Mouse (Mus musculus) myocyte (in vitro differentiated cells): Measurements from ENCODE around the gene Vps52. TPM values are rescaled to one million over a fixed set of nuclear protein-coding genes. Genes with fewer than 3 reads are reported as not detected.

Experiments used
- H3K27me3 ChIP-seq: one replicate; pipeline ENCODE4 v1.6.1; 2011; ENCODE audit not compliant: control insufficient read depth, insufficient read depth, insufficient read length
- H3K36me3 ChIP-seq: one replicate; pipeline ENCODE4 v1.6.1; 2011; ENCODE audit not compliant: control insufficient read depth, insufficient read depth
- H3K4me2 ChIP-seq: one replicate; pipeline ENCODE4 v1.6.1; 2011; ENCODE audit warnings: low read depth, control low read depth
- H3K4me3 ChIP-seq: one replicate; pipeline ENCODE4 v1.5.1; 2011; ENCODE audit warnings: mild to moderate bottlenecking, control low read depth, moderate library complexity
- H3K79me2 ChIP-seq: one replicate; pipeline ENCODE4 v1.6.1; 2011; ENCODE audit not compliant: control insufficient read depth, insufficient read depth
- H3ac ChIP-seq: one replicate; pipeline ENCODE4 v1.6.1; 2011; ENCODE audit not compliant: control insufficient read depth, insufficient read length
- CEBPB ChIP-seq: IDR thresholded peaks from 2 replicates; pipeline ENCODE4 v1.6.1; 2011; ENCODE audit warnings: mild to moderate bottlenecking, moderate library complexity; ENCODE audit not compliant: poor library complexity, insufficient read depth, severe bottlenecking
- E2F4 ChIP-seq: IDR thresholded peaks from one replicate; pipeline ENCODE4 v1.6.1; 2011; ENCODE audit warnings: mild to moderate bottlenecking, control low read depth, moderate library complexity; ENCODE audit not compliant: insufficient read depth
- MAX ChIP-seq: IDR thresholded peaks from one replicate; pipeline ENCODE4 v1.6.1; 2011; ENCODE audit warnings: low read depth, mild to moderate bottlenecking, control low read depth
- MYOD1 ChIP-seq, 3 experiments: IDR thresholded peaks; one replicate each; pipeline ENCODE4 v1.6.1; 2011; ENCODE audit warnings: control low read depth in 2 of 3, low read depth in 2 of 3, mild to moderate bottlenecking in 2 of 3, moderate library complexity in 1 of 3; ENCODE audit not compliant: insufficient read length in 2 of 3, control insufficient read depth in 1 of 3
- MYOG ChIP-seq, 3 experiments: IDR thresholded peaks; one replicate each; pipeline ENCODE4 v1.6.1; 2011; ENCODE audit warnings: control low read depth in 2 of 3, low read depth in 2 of 3, mild to moderate bottlenecking in 2 of 3; ENCODE audit not compliant: insufficient read length in 2 of 3, control insufficient read depth in 1 of 3, insufficient read depth in 1 of 3
- POLR2A ChIP-seq: IDR thresholded peaks from one replicate; pipeline ENCODE4 v1.6.1; 2011; ENCODE audit warnings: low read depth, mild to moderate bottlenecking, control low read depth, moderate library complexity; ENCODE audit not compliant: insufficient read length
- POLR2AphosphoS2 ChIP-seq: IDR thresholded peaks from one replicate; pipeline ENCODE4 v1.6.1; 2011; ENCODE audit warnings: low read depth, control low read depth; ENCODE audit not compliant: insufficient read length
- REST ChIP-seq: IDR thresholded peaks from one replicate; pipeline ENCODE4 v1.6.1; 2011; ENCODE audit warnings: mild to moderate bottlenecking, control low read depth, moderate library complexity; ENCODE audit not compliant: insufficient read depth, insufficient read length
- SRF ChIP-seq: IDR thresholded peaks from one replicate; pipeline ENCODE4 v1.6.1; 2011; ENCODE audit warnings: low read depth; ENCODE audit not compliant: control insufficient read depth, insufficient read length
- TCF12 ChIP-seq: IDR thresholded peaks from one replicate; pipeline ENCODE4 v1.6.1; 2011; ENCODE audit warnings: mild to moderate bottlenecking, control low read depth; ENCODE audit not compliant: poor library complexity, insufficient read depth, severe bottlenecking
- TCF3 ChIP-seq: IDR thresholded peaks from one replicate; pipeline ENCODE4 v1.6.1; 2011; ENCODE audit warnings: low read depth, control low read depth; ENCODE audit not compliant: insufficient read length
- USF1 ChIP-seq: IDR thresholded peaks from one replicate; pipeline ENCODE4 v1.6.1; 2011; ENCODE audit warnings: low read depth, mild to moderate bottlenecking, control low read depth, moderate library complexity
- polyA plus RNA-seq: library from polyadenylated mRNA; unstranded; fragments of >200 nt; fragmentation: generic; extraction: Trizol; gene quantifications from one replicate; pipeline ENCODE4 v1.2.1, GENCODE M21; 2012; ENCODE audit warnings: missing spikeins

Gene Vps52
- polyA plus RNA-seq, 1 experiment: 29.9 TPM

GRCm38 (mm10) chr17:33954646-33955554 lies 712 bp upstream of the Vps52 start:
- no peak for TF ChIP-seq POLR2A
- no peak for TF ChIP-seq MYOG (IDR thresholded peaks at IDR 0.05; ENCODE audit: control insufficient read depth in 1 of 3, insufficient read depth in 1 of 3, insufficient read length in 2 of 3, low read depth in 2 of 3)
- TF ChIP-seq MAX: no peak
- TF ChIP-seq TCF12: no peak
- no peak for TF ChIP-seq MYOD1 (IDR thresholded peaks at IDR 0.05; ENCODE audit: control insufficient read depth in 1 of 3, insufficient read length in 2 of 3, low read depth in 2 of 3)
- no peak for TF ChIP-seq POLR2AphosphoS2
- TF ChIP-seq CEBPB: no peak
- no peak for TF ChIP-seq TCF3
- no peak for TF ChIP-seq E2F4
- TF ChIP-seq REST: no peak
- no peak for TF ChIP-seq SRF
- TF ChIP-seq USF1: no peak
- H3K36me3 ChIP-seq: peaks cover 15% of the 10 kb centered on the region
- peak overlapping the region; percentile 81 for H3K4me2 ChIP-seq
- peak overlapping the region; percentile 93 for H3K4me3 ChIP-seq
- H3K27me3 ChIP-seq: no peaks in the 10 kb centered on the region
- H3K79me2 ChIP-seq: peaks cover 29% of the 10 kb centered on the region
- H3ac ChIP-seq: peak overlapping the region; percentile 71

DNA sequence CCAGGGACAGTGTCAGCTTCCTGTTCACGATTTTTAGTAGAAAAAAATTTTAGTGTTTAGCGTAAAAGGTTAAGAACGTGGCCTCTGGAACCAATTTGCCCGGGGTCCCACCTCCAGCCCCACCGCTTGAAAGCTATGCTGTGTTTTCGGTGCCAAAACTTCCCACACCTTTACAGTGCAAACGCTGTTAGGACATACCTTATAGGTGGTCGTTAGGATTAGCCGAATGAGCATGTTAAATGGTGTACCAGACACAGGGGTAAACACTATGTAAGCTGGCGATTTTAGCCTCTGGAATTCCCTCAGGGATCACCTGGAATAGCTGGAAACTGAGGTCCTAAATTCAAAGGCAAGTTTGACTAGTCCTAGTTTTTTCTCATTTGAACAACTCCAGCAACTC lies 724 bp downstream of the Vps52 start:
- Histone ChIP-seq H3K36me3 (peaks cover 15% of the 10 kb centered on the region), H3K27me3 (no peaks in the 10 kb centered on the region), H3ac (peak overlapping the region; percentile 71), H3K4me2 (peak overlapping the region; percentile 100), H3K79me2 (peaks cover 29% of the 10 kb centered on the region), H3K4me3 (peak overlapping the region; percentile 93)
- TF ChIP-seq POLR2AphosphoS2: no peak
- TF ChIP-seq MAX: no peak
- no peak for TF ChIP-seq TCF12
- no peak for TF ChIP-seq TCF3
- no peak for TF ChIP-seq SRF
- no peak for TF ChIP-seq POLR2A
- TF ChIP-seq REST: no peak
- TF ChIP-seq E2F4: no peak
- TF ChIP-seq MYOD1 (IDR thresholded peaks at IDR 0.05; ENCODE audit: control insufficient read depth in 1 of 3, insufficient read length in 2 of 3, low read depth in 2 of 3): no peak
- TF ChIP-seq USF1: no peak
- TF ChIP-seq CEBPB: no peak
- no peak for TF ChIP-seq MYOG (IDR thresholded peaks at IDR 0.05; ENCODE audit: control insufficient read depth in 1 of 3, insufficient read depth in 1 of 3, insufficient read length in 2 of 3, low read depth in 2 of 3)

DNA sequence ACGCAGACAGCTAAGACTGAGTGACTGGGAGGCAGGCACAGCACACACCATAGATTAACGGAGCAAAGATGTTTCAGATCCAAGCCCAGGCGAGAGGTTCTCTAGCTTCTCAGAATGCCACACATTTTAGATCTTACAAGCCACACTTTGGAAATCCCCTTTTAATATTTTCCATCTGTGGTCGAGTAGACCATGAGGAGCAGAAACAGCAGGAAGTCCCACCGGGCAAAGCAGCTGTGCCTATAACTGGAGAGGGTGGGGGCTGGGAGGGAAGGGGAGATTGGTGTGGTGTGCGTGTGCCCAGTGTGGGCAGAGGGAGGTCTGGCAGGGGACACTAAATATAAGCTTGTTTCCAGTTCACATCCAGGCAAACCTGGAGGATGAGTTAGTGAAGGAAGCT lies 1.9 kb downstream of the Vps52 start:
- no peaks in the 10 kb centered on the region for H3K27me3 ChIP-seq
- H3K4me3 ChIP-seq: no peak overlapping the region
- peaks cover 15% of the 10 kb centered on the region for H3K36me3 ChIP-seq
- no peak overlapping the region for H3ac ChIP-seq
- no peak overlapping the region for H3K4me2 ChIP-seq
- no peak for TF ChIP-seq CEBPB
- no peak for TF ChIP-seq TCF12
- no peak for TF ChIP-seq USF1
- TF ChIP-seq SRF: no peak
- TF ChIP-seq E2F4: no peak
- no peak for TF ChIP-seq POLR2A
- no peak for TF ChIP-seq MAX
- TF ChIP-seq REST: no peak
- no peak for TF ChIP-seq MYOG (IDR thresholded peaks at IDR 0.05; ENCODE audit: control insufficient read depth in 1 of 3, insufficient read depth in 1 of 3, insufficient read length in 2 of 3, low read depth in 2 of 3)
- TF ChIP-seq TCF3: no peak
- no peak for TF ChIP-seq MYOD1 (IDR thresholded peaks at IDR 0.05; ENCODE audit: control insufficient read depth in 1 of 3, insufficient read length in 2 of 3, low read depth in 2 of 3)
- TF ChIP-seq POLR2AphosphoS2: no peak
- peaks cover 29% of the 10 kb centered on the region for H3K79me2 ChIP-seq

DNA sequence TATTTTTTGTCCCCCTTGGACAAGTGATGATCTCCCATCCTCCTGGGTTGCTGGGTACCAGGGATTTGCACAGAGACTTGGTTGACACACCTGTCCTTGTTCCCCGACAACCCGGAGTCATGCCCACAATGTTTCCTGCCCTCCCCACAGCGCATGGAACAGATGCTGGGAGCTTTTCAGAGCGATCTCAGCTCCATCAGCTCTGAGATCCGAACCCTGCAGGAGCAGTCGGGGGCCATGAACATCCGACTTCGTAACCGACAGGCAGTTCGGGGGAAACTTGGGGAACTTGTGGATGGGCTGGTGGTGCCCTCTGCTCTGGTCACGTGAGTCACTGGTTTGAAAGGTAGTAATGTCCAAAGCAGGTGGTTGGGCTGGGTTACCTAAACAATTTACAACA lies 2.8 kb downstream of the Vps52 start:
- Histone ChIP-seq H3ac (no peak overlapping the region), H3K4me3 (no peak overlapping the region), H3K36me3 (peaks cover 8% of the 10 kb centered on the region), H3K4me2 (no peak overlapping the region), H3K27me3 (no peaks in the 10 kb centered on the region), H3K79me2 (peaks cover 25% of the 10 kb centered on the region)
- TF ChIP-seq USF1: no peak
- TF ChIP-seq REST: no peak
- TF ChIP-seq SRF: no peak

- no peak overlapping the region for H3K4me3 ChIP-seq
- peaks cover 18% of the 10 kb centered on the region for H3K79me2 ChIP-seq
- H3K4me2 ChIP-seq: no peak overlapping the region
- no peak for TF ChIP-seq TCF3
- TF ChIP-seq SRF: no peak
- TF ChIP-seq MAX: no peak
- TF ChIP-seq E2F4: no peak
- TF ChIP-seq MYOD1 (IDR thresholded peaks at IDR 0.05; ENCODE audit: control insufficient read depth in 1 of 3, insufficient read length in 2 of 3, low read depth in 2 of 3): no peak
- TF ChIP-seq TCF12: no peak
- TF ChIP-seq POLR2A: no peak
- no peak for TF ChIP-seq POLR2AphosphoS2
- peaks cover 5% of the 10 kb centered on the region for H3K36me3 ChIP-seq
- H3ac ChIP-seq: no peak overlapping the region
- H3K27me3 ChIP-seq: no peaks in the 10 kb centered on the region
Measured at GRCm38 (mm10) chr17:33959135-33959534, 3.5 kb downstream of the Vps52 start.
